Mouse (Mus musculus): ENCODE results near the gene Dcaf6. TPM values are rescaled to one million over a fixed set of nuclear protein-coding genes. Genes with fewer than 3 reads are reported as not detected.
"Not testable (repeated sequence)": the region's sequence is repeated elsewhere in the genome, so short reads cannot be mapped to it uniquely, and the experiment has no call there.

The Dcaf6 gene
- total RNA-seq, 2 experiments from 2014 or later, result 60.7 to 62.6 TPM

GRCm38 (mm10) chr1:165432883-165433282 is 27.4 kb downstream of the Dcaf6 start:
- intact Hi-C loops (cut with DNase I), result no loop called here
- no peak for DNase-seq

DNA sequence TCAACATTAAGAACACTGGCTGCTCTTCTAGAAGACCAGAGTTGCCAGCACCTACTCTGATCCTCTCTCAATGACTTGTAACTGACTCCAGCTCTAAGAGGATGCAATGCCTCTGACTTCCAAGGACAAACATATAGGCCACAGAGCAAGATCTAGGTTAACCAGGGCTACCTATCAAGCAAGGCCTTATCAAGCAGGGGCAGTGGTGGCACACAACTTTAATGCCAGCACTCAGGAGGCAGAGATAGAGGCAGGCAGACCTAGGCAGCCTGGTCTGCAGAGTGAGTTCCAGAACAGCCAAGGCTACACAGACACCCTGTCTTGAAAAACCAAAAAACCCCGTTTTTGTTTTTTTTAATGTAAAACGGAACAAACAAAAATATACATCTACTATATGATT is 34.0 kb downstream of the Dcaf6 start:
- DNase-seq, result no peak
- intact Hi-C loops (cut with DNase I), result no loop called here

- intact Hi-C loops (cut with DNase I), result no loop called here
Observed at GRCm38 (mm10) chr1:165421357-165421915, 38.8 kb downstream of the Dcaf6 start.

GRCm38 (mm10) chr1:165396401-165396805 is 63.9 kb downstream of the Dcaf6 start:
- no peak for DNase-seq
- intact Hi-C loops (cut with DNase I), result no loop called here

More at GRCm38 (mm10) chr1:165421357-165421915, 38.8 kb downstream of the Dcaf6 start:
- DNase-seq, result no peak

DNA sequence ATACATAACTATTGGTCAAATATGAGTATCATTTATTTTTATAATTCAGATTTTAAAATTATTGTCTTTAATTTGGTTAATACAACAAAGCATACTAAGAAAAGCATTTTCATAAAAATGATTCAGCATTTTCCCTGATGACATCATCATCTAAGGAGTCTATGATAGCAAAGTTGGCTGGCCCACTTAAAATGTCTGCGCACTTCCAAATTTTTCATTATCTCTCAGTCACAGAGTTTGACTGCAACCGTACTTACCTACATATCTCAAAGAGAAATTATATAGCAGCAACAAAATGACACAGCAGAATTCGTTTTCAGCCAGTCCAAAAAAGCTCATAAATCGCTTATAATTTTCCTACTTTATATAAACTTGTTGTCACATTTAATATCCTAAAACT is 64.3 kb downstream of the Dcaf6 start:
- no peak for DNase-seq
- intact Hi-C loops (cut with DNase I), result no loop called here

DNA sequence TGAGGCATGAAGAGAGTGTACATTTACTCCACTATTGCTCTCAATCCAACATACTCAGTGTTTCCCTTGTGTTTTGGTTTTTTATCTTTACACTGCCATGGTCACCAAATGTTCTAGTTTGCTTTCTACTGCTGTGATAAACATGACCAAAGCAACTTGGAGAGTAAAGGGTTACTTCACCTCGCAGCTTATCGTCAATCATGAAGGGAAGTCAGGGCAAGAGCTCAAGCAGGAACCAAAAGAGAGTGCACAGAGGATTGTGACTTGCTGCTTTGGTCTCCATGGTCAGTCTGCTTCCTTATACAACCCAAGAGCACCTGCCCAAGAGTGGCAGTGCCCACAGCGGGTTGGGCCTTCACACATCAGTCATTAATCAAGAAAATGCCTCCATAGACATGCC is 65.4 kb downstream of the Dcaf6 start:
- intact Hi-C loops (cut with DNase I), result no loop called here
- no peak for DNase-seq

- intact Hi-C loops (cut with DNase I), result no loop called here
- no peak for DNase-seq
Observed at GRCm38 (mm10) chr1:165393033-165393432, 67.2 kb downstream of the Dcaf6 start.

GRCm38 (mm10) chr1:165388716-165389115 is 71.6 kb downstream of the Dcaf6 start:
- intact Hi-C loops (cut with DNase I), result no loop called here
- DNase-seq, result no peak

- intact Hi-C loops (cut with DNase I), result no loop called here
- no peak for DNase-seq
Observed at GRCm38 (mm10) chr1:165386525-165386923, 73.8 kb downstream of the Dcaf6 start.

GRCm38 (mm10) chr1:165385810-165386524 is 74.3 kb downstream of the Dcaf6 start:
- intact Hi-C loops (cut with DNase I), result no loop called here

DNA sequence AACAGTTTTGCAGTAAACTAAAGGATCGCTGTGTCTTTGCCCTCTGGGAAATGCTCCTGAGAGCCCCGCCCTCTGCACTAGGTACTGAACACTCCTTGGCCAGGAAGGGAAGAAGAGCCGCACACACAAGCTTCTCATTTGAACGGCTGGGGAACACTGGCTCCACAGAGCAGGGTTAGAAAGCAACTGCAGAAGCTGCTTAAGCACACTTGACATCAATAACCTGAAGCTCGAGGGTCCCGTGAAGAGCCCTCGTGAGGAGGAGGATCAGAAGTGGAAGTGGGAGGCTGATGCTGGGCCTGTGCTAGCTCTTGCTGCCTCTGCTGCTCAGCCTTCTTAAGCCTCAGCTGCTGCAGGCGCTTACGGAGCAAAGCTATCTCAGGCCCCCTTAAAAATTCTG is 86.4 kb downstream of the Dcaf6 start:
- intact Hi-C loops (cut with DNase I), result no loop called here
- DNase-seq, result no peak

More at GRCm38 (mm10) chr1:165385810-165386524, 74.3 kb downstream of the Dcaf6 start:
- DNase-seq, result no peak

- no peak for DNase-seq
- intact Hi-C loops (cut with DNase I), result no loop called here
Observed at GRCm38 (mm10) chr1:165370990-165371389, 89.3 kb downstream of the Dcaf6 start.

DNA sequence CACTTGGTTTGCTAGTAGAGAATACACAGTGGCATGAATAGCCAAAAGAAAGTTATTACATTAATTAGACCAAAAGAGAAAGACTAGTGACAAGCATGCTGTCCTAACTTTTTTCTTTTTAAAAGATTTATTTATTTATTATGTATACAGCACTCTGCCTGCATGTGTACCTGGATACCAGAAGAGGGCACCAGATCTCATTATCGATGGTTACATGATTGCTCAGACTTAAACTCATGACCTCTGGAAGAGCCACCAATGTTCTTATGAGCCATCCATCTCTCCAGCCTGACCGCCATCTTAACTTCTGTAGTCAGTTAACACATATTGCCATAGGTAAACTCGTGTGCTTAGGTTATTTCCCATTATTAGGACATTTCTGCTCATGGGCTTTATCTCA is 95.2 kb downstream of the Dcaf6 start:
- no peak for DNase-seq
- intact Hi-C loops (cut with DNase I), result no loop called here

DNA sequence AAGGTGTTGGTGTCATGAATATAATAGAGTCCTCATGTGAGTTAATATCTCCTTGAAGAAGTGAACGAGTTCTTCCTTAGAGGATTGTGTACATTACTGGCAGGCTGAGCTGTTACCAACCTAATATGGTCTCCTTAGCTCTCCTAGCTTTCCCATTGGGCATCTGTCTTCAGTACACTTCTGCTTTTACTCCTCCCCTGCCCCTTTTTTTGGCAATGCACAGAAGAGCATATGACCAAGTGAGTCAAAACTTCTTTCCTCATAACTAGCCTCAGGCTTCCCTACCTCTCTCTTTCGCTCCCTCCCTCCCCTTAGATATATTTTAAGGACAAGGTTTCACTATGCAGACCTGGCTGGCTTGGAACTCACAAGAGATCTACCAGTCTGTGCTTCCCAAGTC is 97.0 kb downstream of the Dcaf6 start:
- DNase-seq, result no peak
- intact Hi-C loops (cut with DNase I), result no loop called here

- intact Hi-C loops (cut with DNase I), result no loop called here
- no peak for DNase-seq
Observed at GRCm38 (mm10) chr1:165356347-165356746, 103.9 kb downstream of the Dcaf6 start.

DNA sequence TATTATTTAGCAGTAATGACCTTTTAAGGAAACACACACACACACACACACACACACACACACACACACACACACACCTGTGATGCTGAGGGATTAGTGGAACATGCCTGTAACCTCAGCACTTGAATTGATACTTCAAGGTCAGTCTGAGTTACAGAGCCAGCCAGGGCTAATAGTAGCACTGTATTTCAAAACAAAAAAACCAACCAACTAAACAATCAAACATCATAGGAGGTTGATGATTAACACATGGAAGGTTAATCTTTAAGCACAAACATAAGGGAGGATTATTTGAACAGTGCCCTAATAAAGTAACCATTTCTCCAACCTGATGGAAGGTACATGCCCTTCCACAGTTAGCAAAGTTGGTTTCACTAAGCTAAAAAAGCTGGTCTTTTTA is 111.6 kb downstream of the Dcaf6 start:
- intact Hi-C loops (cut with DNase I), result no loop called here

DNA sequence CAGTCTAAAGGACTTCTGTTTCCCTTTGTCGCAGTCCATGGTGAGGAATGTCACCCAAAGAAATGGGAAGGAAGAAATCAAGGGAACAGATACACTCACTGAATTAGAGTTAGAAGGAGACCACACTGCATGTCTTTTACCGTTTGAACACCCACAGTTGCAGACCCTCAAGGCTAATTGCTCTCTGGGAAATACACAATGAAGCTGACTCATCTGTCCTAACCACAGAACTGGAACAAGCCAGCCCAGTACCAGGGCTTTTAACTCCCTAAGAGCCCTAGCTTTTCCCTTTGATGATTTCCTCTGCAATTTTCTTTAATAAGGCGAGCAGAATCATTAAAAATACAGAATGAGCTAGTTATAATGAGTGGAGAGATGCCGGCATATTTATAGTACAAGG is 115.8 kb downstream of the Dcaf6 start:
- intact Hi-C loops (cut with DNase I), result no loop called here
- DNase-seq, result no peak

More for the DNA sequence above, 111.6 kb downstream of the Dcaf6 start:
- no peak for DNase-seq

GRCm38 (mm10) chr1:165342126-165342525 is 118.1 kb downstream of the Dcaf6 start:
- intact Hi-C loops (cut with DNase I), result no loop called here
- DNase-seq, result no peak

DNA sequence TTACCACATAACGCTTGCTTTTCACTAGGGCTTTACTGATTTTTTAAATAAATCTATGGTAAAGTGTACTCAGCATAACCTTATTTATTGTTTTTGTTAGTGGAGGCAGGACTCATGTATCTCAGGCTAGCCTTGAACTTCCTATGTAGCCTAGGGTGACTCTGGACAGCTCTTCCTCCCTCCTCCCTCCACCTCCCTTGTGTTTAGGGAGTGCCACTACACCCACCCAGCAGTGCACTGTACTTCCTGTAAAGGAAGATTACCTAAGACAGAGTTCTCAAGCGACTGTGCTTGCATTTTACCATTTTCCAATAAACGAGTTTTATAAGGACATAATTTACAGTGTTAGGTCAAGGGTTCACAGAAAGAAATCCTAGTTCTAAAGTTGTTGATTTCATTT is 127.5 kb downstream of the Dcaf6 start:
- intact Hi-C loops (cut with DNase I), result no loop called here
- DNase-seq, result no peak

DNA sequence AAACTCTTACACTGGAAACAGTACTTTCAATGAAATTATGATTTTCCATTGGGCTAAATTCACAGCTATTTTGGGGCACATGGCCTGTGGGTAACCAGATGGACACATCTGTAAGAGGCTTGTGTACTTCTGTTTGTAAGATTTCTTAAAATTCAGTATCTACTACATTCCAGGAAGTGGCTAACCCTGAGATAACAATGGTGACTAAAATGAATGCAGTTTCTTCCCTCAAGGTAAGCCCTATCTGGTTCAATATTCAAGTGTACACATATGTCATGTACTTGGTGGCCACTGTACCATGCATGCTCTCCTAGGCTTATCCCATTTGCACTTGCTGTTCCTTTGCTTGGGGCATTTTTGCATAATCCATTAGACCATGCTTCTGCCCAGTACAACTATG is 129.4 kb downstream of the Dcaf6 start:
- intact Hi-C loops (cut with DNase I), result no loop called here
- DNase-seq, result no peak

DNA sequence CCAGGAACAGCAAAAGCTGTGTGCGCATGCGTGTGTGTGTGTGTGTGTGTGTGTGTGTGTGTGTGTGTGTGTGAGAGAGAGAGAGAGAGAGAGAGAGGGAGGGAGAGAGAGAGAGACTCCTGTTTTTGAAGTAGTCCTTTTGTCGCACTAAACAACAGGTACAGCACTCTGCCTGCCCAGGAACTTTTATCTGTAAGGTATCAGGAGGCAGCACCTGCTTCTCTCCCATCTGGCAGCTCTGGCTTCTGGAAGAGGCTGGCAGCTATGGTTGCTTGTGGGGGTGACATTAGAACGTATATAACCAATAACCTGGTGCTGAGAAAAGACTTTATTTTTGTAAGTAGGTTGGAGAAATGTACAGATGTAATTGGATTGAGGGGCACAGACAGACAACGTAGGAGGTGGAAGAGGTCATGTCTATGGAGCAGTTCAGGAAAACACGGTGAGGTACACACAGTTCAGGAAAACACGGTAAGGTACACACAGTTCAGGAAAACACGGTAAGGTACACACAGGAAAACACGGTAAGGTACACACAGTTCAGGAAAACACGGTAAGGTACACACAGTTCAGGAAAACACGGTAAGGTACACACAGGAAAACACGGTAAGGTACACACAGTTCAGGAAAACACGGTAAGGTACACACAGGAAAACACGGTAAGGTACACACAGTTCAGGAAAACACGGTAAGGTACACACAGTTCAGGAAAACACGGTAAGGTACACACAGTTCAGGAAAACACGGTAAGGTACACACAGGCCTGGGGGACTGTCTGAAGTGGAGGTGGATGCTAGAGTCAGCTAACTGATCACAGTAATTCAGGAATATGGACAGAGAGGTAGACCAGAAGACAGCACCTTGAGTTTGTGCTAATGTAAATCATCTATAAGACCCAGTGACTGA is 131.6 kb downstream of the Dcaf6 start:
- intact Hi-C loops (cut with DNase I); DNase-seq: not testable (repeated sequence)

- no peak for DNase-seq
- intact Hi-C loops (cut with DNase I), result no loop called here
Observed at GRCm38 (mm10) chr1:165327831-165328230, 132.4 kb downstream of the Dcaf6 start.
